Mouse (Mus musculus): Measurements from ENCODE around the gene Vps29.

DNA sequence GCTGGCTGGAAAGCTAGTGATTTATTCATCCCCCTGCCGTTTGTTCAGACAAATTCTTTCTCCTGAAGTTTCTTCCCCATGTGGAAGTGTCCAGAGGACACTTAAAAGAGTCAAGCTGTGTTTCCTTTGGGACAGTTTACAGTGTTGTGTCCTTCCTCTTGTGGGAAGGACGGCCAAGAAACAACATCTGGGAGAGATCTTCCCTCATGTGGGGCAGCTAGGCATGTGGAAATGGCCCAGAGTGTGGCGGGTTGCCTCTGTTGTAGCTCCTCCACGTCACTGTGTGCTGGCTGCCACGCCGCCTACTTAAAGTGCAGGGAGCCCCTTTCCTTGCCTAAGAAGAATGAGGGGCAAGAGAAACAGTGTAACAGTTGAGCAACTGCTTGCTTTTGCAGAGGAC, 58.7 kb downstream of the Vps29 start:
- TF ChIP-seq CTCF (IDR thresholded peaks at IDR 0.05; ENCODE audit: insufficient read depth, low read length) (no peak), POLR2A (IDR thresholded peaks at IDR 0.05; ENCODE audit: borderline replicate concordance, extremely low read depth, low read depth, low read length) (no peak)

Data from lung, adult 2 months (tissue).